Mouse (Mus musculus) limb, embryonic 13.5 days (tissue): ENCODE measurements around the gene Gpatch1. TPM values are rescaled to one million over a fixed set of nuclear protein-coding genes. Genes with fewer than 3 reads are reported as not detected.
A peak's percentile ranks its signal among the peaks of the same experiment; 100 is the strongest.
"Not testable (repeated sequence)": the region's sequence is repeated elsewhere in the genome, so short reads cannot be mapped to it uniquely, and the experiment has no call there.

Experiments
- ATAC-seq: fragments of 200-750 bp; cut with Nextera tagmentation; 2 replicates; pipeline ENCODE4 v1.8.0; 2017; ENCODE audit warnings: low read depth, moderate number of reproducible peaks, moderate TSS enrichment; ENCODE audit not compliant: low FRiP score
- H3K27ac ChIP-seq: fragments of 300-500 bp; sonication (generic); 2 replicates; pipeline ENCODE4 v1.5.1; 2015; ENCODE audit warnings: inconsistent platforms, mild to moderate bottlenecking, moderate library complexity
- H3K27me3 ChIP-seq: fragments of 300-500 bp; sonication (generic); 2 replicates; pipeline ENCODE4 v1.6.1; 2015; ENCODE audit warnings: mild to moderate bottlenecking, inconsistent platforms
- H3K36me3 ChIP-seq: fragments of 300-500 bp; sonication (generic); 2 replicates; pipeline ENCODE4 v1.6.1; 2015; ENCODE audit warnings: inconsistent platforms, mild to moderate bottlenecking, moderate library complexity
- H3K4me1 ChIP-seq: fragments of 300-500 bp; sonication (generic); 2 replicates; pipeline ENCODE4 v1.6.1; 2015; ENCODE audit warnings: inconsistent platforms
- H3K4me2 ChIP-seq: fragments of 300-500 bp; sonication (generic); replicated peaks from 2 replicates; pipeline ENCODE4 v1.6.1; 2015; ENCODE audit warnings: inconsistent platforms, mild to moderate bottlenecking, moderate library complexity
- H3K4me3 ChIP-seq: fragments of 300-500 bp; sonication (generic); 2 replicates; pipeline ENCODE4 v1.5.1; 2015; ENCODE audit warnings: moderate library complexity, mild to moderate bottlenecking, inconsistent platforms
- H3K9ac ChIP-seq: fragments of 300-500 bp; sonication (generic); 2 replicates; pipeline ENCODE4 v1.6.1; 2015; ENCODE audit warnings: mild to moderate bottlenecking, inconsistent platforms
- H3K9me3 ChIP-seq: fragments of 300-500 bp; sonication (generic); 2 replicates; pipeline ENCODE4 v1.6.1; 2016; ENCODE audit warnings: inconsistent platforms
- WGBS: fragments of 180-500 bp; shearing (Covaris S2); methylation state at CpG from one replicate; pipeline ENCODE4 v1.1.7; 2015; 5-methylcytosine and 5-hydroxymethylcytosine counted together
- polyA plus RNA-seq: library from polyadenylated mRNA; unstranded; fragments of >200 nt; fragmentation: Nextera tagmentation; extraction: Ambion mirVana; gene quantifications from 2 replicates; pipeline ENCODE4 v1.2.1, GENCODE M21; 2015

The Gpatch1 gene
- polyA plus RNA-seq, 1 experiment from 2014 or later, result 20.0 TPM

GRCm38 (mm10) chr7:35264746-35265145 lies 53.5 kb downstream of the Gpatch1 start:
- no peak for ATAC-seq
- Histone ChIP-seq H3K4me3 (no peak overlapping the region), H3K9me3 (no peaks in the 10 kb centered on the region), H3K9ac (no peak overlapping the region), H3K36me3 (no peaks in the 10 kb centered on the region), H3K4me2 (no peak overlapping the region), H3K27me3 (no peaks in the 10 kb centered on the region), H3K27ac (no peak overlapping the region), H3K4me1 (peaks cover 3% of the 10 kb centered on the region)
- 6% methylated on average over 7 of the region's 7 CpGs for WGBS

DNA sequence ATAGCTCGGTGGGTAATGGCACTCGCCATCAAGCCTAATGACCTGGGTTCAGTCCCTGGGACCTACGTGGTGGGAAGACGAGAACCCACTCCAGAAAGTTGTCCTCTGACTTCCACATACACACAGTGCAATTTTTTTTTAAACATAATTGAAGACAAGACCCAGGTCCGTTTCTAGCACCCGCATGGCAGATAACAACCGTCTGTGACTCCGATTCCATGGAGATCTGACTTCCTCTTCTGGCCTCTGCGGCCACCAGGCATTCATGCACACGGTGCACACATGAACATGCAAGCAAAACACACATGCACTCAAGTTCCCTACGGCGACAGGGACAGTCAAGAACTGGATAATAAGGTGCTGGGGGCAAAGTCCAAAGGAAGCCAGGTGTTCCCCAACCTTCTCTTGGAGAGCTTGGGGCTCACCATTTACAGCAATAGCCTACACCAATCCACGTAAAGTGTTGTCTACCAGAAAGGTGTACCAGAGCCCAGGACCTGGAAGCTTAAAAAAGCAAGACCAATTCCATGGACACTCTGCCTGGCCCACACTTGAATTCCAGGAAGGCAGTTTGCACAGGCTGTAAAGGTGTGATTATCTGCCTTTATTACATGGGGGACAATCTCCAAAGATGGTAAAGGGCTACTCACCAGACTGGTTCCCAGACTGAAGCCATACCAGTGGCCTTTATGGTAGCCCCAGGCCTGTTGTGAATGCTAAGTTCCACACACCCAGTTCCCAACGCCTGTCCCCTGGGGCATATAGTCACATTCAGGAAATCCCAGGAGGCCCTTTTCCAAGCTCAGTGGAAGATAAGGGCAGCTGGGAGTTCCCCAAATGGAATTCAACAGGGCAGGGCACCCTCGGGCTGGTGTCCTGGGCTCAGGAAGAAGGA lies 54.4 kb downstream of the Gpatch1 start:
- Histone ChIP-seq H3K4me1 (no peaks in the 10 kb centered on the region), H3K9ac (no peak overlapping the region; the same call in 1 of the 2 replicates), H3K4me2 (no peak overlapping the region), H3K36me3 (no peaks in the 10 kb centered on the region), H3K27ac (no peak overlapping the region), H3K9me3 (no peaks in the 10 kb centered on the region), H3K27me3 (no peaks in the 10 kb centered on the region), H3K4me3 (no peak overlapping the region)
- WGBS, result 77% methylated on average over 15 of the region's 15 CpGs
- ATAC-seq, result no peak

- WGBS, result 88% methylated on average over 8 of the region's 8 CpGs
- no peak overlapping the region for H3K4me3 ChIP-seq
- no peaks in the 10 kb centered on the region for H3K36me3 ChIP-seq
- no peaks in the 10 kb centered on the region for H3K27me3 ChIP-seq
- ATAC-seq, result no peak
- no peak overlapping the region for H3K4me2 ChIP-seq
- H3K9me3 ChIP-seq, result no peaks in the 10 kb centered on the region
- no peaks in the 10 kb centered on the region for H3K4me1 ChIP-seq
- no peak overlapping the region for H3K9ac ChIP-seq
- no peak overlapping the region for H3K27ac ChIP-seq
These were observed 58.9 kb downstream of the Gpatch1 start for GRCm38 (mm10) chr7:35259384-35259783.

- no peak overlapping the region for H3K27ac ChIP-seq
- no peaks in the 10 kb centered on the region for H3K4me1 ChIP-seq
- H3K9me3 ChIP-seq, result no peaks in the 10 kb centered on the region
- 59% methylated on average over 7 of the region's 7 CpGs for WGBS
- ATAC-seq, result no peak
- H3K4me2 ChIP-seq, result no peak overlapping the region
- H3K36me3 ChIP-seq, result no peaks in the 10 kb centered on the region
- H3K27me3 ChIP-seq, result no peaks in the 10 kb centered on the region
- H3K4me3 ChIP-seq, result no peak overlapping the region
- H3K9ac ChIP-seq, result no peak overlapping the region
These were observed 59.9 kb downstream of the Gpatch1 start for GRCm38 (mm10) chr7:35258294-35258693.

DNA sequence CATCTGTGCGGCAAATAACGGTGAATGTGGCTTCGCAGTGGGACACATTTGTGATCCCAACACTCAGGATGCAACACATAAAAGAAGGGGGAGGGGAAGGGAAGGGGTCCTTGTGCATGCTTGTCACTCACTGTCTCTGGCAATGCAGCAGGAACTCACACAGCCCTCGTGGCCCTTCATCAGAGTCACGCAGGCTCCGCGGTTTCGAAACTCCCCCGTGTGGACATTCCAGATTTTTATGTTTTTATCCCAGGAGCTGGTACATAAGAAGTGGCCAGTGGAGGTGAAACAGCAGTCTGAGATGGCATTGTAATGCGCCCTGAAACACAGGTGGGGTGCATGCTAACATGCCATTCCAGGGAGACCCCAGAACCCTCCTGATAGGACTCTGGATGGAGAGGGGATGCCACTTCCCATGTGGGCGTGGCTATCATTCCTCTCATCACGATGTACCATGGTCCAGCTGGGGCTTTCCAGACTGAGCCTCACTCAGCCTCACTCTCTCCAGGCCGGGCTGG lies 66.1 kb downstream of the Gpatch1 start:
- no peak overlapping the region for H3K9ac ChIP-seq
- H3K27ac ChIP-seq, result no peak overlapping the region
- H3K4me3 ChIP-seq, result peak overlapping the region; percentile 22
- 12% methylated on average over 13 of the region's 13 CpGs for WGBS
- 0 out of 2 replicates have a peak, but pooled peaks have one; percentile 36 for ATAC-seq
- H3K36me3 ChIP-seq, result no peaks in the 10 kb centered on the region
- H3K4me2 ChIP-seq, result peak overlapping the region; percentile 52
- H3K27me3 ChIP-seq, result no peaks in the 10 kb centered on the region
- H3K9me3 ChIP-seq, result no peaks in the 10 kb centered on the region
- H3K4me1 ChIP-seq, result peaks cover 9% of the 10 kb centered on the region; the same call in 1 of the 2 replicates

- not testable (repeated sequence) for H3K4me3 ChIP-seq, H3K9ac ChIP-seq, H3K27me3 ChIP-seq, H3K4me2 ChIP-seq, H3K27ac ChIP-seq, ATAC-seq, H3K36me3 ChIP-seq, H3K4me1 ChIP-seq, H3K9me3 ChIP-seq
- WGBS, result 76% methylated on average over 3 of the region's 3 CpGs
These were observed 80.3 kb downstream of the Gpatch1 start for GRCm38 (mm10) chr7:35237935-35238334.

DNA sequence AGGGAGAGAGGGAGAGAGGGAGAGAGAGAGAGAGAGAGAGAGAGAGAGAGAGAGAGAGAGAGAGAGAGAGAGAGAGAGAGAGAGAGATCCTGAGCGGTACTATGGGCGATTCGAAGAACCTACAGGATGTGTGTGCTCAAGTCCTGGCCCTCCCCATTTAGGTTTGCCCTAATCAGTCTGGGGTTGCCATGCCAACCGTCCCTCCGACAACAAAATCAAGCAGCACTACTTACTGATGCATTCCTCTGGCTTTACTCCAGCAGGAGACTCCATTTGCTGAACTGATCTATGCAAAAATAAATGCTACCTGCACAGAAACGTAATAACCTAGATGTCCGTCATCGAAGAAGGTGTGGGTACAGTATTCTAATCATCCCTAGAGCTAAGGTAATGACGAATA lies 82.9 kb downstream of the Gpatch1 start:
- peaks cover 11% of the 10 kb centered on the region; the same call in 1 of the 2 replicates for H3K9me3 ChIP-seq
- peak; percentile 57; the same call in 1 of the 2 replicates for ATAC-seq
- H3K4me2 ChIP-seq, result peak overlapping the region; percentile 65
- H3K4me3 ChIP-seq, result peak overlapping the region; percentile 65
- 19% methylated on average over 9 of the region's 9 CpGs for WGBS
- no peaks in the 10 kb centered on the region for H3K27me3 ChIP-seq
- peak overlapping the region; percentile 59; the same call in 1 of the 2 replicates for H3K9ac ChIP-seq
- H3K4me1 ChIP-seq, result peaks cover 10% of the 10 kb centered on the region; the same call in 1 of the 2 replicates
- H3K27ac ChIP-seq, result peak overlapping the region; percentile 70
- H3K36me3 ChIP-seq, result no peaks in the 10 kb centered on the region

GRCm38 (mm10) chr7:35234361-35235245 lies 83.6 kb downstream of the Gpatch1 start:
- H3K4me3 ChIP-seq, result peak overlapping the region; percentile 65
- no peaks in the 10 kb centered on the region for H3K27me3 ChIP-seq
- peaks cover 11% of the 10 kb centered on the region; the same call in 1 of the 2 replicates for H3K9me3 ChIP-seq
- peak overlapping the region; percentile 73 for H3K9ac ChIP-seq
- under 1% methylated on average over 45 of the region's 45 CpGs for WGBS
- peak overlapping the region; percentile 65 for H3K4me2 ChIP-seq
- H3K27ac ChIP-seq, result peak overlapping the region; percentile 93
- H3K36me3 ChIP-seq, result no peaks in the 10 kb centered on the region
- H3K4me1 ChIP-seq, result peaks cover 10% of the 10 kb centered on the region; the same call in 1 of the 2 replicates
- peak; percentile 94 for ATAC-seq

GRCm38 (mm10) chr7:35233861-35234260 lies 84.4 kb downstream of the Gpatch1 start:
- Histone ChIP-seq H3K27me3 (no peaks in the 10 kb centered on the region), H3K9me3 (peaks cover 11% of the 10 kb centered on the region; the same call in 1 of the 2 replicates), H3K36me3 (no peaks in the 10 kb centered on the region), H3K4me1 (peaks cover 10% of the 10 kb centered on the region; the same call in 1 of the 2 replicates), H3K4me3 (peak overlapping the region; percentile 65), H3K27ac (peak overlapping the region; percentile 91; the same call in 1 of the 2 replicates), H3K4me2 (peak overlapping the region; percentile 65), H3K9ac (peak overlapping the region; percentile 73)
- 46% methylated on average over 12 of the region's 12 CpGs for WGBS
- no peak for ATAC-seq

DNA sequence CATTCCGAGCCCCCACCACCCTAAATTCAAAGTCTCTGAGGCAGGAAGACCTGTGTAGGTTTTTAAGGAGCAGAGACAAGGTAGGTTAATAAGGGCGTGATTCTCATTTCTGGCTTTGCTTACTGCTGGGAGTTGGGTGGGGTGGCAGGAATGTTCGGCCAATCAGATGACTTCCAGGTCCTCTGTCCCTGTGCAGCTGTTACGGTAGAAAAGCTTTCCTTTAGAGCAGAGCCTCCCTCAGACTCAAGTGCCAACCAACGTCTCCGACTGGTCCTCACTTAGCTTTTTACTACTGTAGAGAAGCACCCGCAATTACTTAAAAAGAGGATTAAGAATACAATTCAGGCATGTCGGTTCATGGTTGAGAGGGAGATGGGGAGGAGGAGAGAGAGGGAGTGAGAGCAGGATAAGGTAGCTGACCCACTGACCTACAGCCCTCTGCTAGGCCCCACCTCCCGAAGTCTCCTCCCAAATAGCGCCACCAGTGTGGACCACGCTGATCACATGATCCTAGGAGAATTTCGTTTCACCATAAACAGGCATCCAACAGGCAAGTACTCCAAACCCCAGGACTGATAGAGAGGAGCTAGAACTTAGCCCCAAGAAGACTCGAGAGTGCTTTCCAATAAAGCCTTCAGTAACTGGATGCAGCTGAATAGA lies 85.3 kb downstream of the Gpatch1 start:
- peak overlapping the region; percentile 25; the same call in 1 of the 2 replicates for H3K4me2 ChIP-seq
- H3K4me3 ChIP-seq, result no peak overlapping the region
- H3K36me3 ChIP-seq, result no peaks in the 10 kb centered on the region
- 30% methylated on average over 13 of the region's 13 CpGs for WGBS
- no peak for ATAC-seq
- no peak overlapping the region for H3K9ac ChIP-seq
- H3K27me3 ChIP-seq, result no peaks in the 10 kb centered on the region
- H3K27ac ChIP-seq, result no peak overlapping the region
- H3K4me1 ChIP-seq, result peaks cover 10% of the 10 kb centered on the region; the same call in 1 of the 2 replicates
- peaks cover 11% of the 10 kb centered on the region; the same call in 1 of the 2 replicates for H3K9me3 ChIP-seq

DNA sequence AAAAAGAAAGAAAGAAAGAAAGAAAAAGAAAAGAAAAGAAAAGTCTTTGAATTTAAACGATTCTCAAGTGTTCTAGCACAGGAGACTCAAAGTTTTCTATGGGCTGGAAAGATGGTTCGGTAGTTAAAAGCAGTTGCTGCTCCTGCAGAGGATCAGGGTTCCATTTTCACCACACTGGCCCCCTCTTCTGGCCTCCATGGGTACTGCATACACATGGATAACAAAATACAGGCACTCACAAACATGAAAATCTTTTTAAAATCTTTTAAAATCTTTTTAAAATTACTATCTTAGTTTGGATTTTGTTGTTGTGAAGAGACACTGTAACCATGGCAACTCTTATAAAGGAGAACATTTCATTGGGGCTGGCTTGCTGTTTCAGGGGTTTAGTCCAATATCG lies 87.9 kb downstream of the Gpatch1 start:
- no peaks in the 10 kb centered on the region for H3K27me3 ChIP-seq
- WGBS, result 76% methylated on average over 3 of the region's 3 CpGs
- no peak overlapping the region for H3K4me3 ChIP-seq
- H3K4me1 ChIP-seq, result 0 out of 2 replicates have a peak, but pooled peaks cover 4% of the 10 kb centered on the region
- no peak for ATAC-seq
- H3K9ac ChIP-seq, result no peak overlapping the region
- no peaks in the 10 kb centered on the region for H3K36me3 ChIP-seq
- H3K4me2 ChIP-seq, result no peak overlapping the region
- H3K9me3 ChIP-seq, result peaks cover 11% of the 10 kb centered on the region; the same call in 1 of the 2 replicates
- no peak overlapping the region for H3K27ac ChIP-seq
